Mouse (Mus musculus) ES-Bruce4 (cell line): ENCODE results near the gene Shisa9.

Source experiments
- CTCF ChIP-seq: IDR thresholded peaks from one replicate; pipeline ENCODE4 v1.8.1; 2011; ENCODE audit warnings: low read depth, low read length
- EP300 ChIP-seq: IDR thresholded peaks from 2 replicates; pipeline ENCODE4 v1.6.1; 2011; ENCODE audit warnings: low read depth, low read length; ENCODE audit not compliant: insufficient read depth
- POLR2A ChIP-seq: IDR thresholded peaks from one replicate; pipeline ENCODE4 v1.8.1; 2011; ENCODE audit warnings: low read length; ENCODE audit not compliant: insufficient read depth

DNA sequence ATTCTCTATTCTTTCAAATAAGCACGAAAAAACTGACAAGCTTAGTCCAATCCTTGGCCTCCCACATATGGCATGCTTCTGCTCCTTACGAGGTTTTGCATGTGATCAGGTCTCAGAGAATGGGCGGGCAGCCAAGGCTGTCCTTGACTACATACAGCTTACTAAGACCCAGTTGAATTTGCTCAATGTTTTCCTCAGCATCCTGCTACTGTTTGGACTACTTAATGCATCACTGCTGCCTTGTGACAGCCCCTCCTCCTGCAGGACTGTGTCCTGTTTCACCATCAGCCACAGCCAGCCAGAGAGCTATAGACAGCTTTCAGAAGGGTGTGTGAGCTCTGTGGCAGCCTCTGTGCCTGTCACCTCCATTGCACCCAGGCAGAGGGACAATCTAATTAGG is 92.4 kb downstream of the Shisa9 start:
- no peak for TF ChIP-seq EP300
- TF ChIP-seq CTCF: no peak
- TF ChIP-seq POLR2A: no peak
